Mouse (Mus musculus): Measurements from ENCODE around the gene Rell1.

The Rell1 gene

DNA sequence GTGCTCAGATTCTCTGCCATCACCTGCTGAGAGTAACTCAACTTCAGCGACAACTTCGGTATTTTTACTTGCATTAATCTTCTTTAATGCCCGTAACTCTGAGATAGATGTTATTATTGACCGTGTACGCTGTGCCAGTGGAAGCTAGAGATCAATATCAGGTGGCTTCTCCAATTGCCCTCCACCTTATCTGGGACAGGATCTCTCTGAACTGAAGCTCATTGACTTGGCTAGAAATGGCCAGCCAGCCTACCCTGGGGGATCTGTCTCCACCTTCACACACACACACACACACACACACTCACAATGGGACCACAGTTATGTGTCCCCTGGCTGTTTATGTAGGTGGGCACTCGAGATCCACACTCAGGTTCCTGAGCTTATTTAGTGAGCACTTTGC is 16.7 kb downstream of the Rell1 start:
- DNase-seq (ENCODE audit: low read depth), result no peak

GRCm38 (mm10) chr5:63951421-63951911 is 17.2 kb downstream of the Rell1 start:
- no peak for DNase-seq (ENCODE audit: low read depth)

DNA sequence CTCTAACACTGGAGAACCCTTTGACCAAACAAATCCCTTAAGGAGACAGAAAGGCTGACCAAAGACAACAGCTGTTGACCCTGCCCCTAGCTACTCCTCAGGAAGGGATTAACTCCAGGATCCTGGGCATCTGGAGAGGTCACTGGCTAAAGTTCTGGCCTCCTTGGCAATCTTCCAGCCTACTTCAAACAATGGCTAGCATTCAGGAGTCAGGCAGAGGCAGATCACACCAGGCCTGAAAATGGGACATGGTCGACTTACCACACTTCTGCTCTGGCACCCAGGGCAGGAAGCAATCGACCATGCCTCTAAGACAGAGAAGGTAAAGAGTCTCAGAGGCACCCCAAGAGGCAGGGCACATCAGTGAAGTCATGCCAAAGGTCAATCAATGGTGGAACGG is 19.5 kb downstream of the Rell1 start:
- no peak for DNase-seq (ENCODE audit: low read depth)

GRCm38 (mm10) chr5:63947526-63947925 is 21.2 kb downstream of the Rell1 start:
- no peak for DNase-seq (ENCODE audit: low read depth)

DNA sequence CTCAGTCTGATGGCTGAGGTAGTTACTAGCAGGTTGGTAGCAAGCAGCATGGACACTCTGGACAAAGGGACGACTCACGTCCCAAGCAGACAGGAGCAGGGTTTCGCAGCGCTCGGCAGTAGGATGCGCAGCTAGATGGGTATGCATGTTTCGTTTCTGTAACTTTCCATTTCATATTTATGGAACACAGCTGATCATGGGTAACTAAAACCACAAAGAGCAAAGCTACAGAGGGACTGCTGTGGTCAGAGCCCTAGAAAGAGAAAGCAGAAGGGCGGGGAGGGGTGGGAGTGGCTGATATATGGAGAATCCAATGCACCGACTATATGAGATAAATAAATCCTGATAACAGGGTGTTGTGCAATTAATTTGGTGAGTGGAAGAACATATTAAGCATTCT is 25.4 kb downstream of the Rell1 start:
- peak; percentile 29 for DNase-seq (ENCODE audit: low read depth)

GRCm38 (mm10) chr5:63941891-63942290 is 26.8 kb downstream of the Rell1 start:
- DNase-seq (ENCODE audit: low read depth), result no peak

GRCm38 (mm10) chr5:63938575-63938974 is 30.1 kb downstream of the Rell1 start:
- peak; percentile 14 for DNase-seq (ENCODE audit: low read depth)

GRCm38 (mm10) chr5:63936740-63937139 is 32.0 kb downstream of the Rell1 start:
- DNase-seq (ENCODE audit: low read depth), result no peak

DNA sequence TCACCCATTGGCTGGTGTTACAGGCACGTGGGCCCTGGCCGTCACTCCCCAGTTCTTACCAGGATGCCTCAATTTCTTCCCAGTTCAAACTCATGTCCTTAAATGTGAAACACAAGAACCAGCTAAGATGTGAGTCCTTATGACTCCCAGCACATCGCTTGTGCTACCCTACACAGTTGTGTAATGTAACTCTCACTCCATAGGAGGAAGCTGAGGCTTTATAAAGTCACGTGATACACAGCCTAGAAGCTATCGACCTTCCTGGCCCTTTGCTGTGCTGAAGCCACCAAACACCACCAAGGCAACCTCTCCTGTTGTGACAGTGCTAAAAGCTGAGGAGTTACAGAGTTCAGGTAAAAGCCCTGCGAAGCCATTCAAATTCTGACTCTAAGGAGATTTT is 33.1 kb downstream of the Rell1 start:
- no peak for DNase-seq (ENCODE audit: low read depth)

DNA sequence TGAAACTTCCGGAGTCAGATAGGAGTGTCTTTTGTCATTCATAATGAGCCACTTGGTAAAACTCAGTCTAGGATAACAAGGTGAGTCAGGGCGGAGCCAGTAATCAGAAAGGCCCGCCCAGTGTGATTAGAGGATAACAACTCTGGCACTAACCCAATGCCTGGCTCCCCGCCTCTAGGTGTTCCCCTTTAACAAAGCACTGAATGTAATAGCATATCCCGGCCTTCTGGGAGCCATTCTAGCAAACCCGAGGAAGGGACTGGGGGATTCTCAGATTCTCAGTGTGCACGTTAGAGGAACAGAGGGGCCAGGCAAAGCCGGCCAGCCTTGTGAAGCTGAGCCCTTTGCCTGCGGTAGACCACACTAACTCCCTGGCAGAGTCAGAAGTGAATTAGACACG is 35.9 kb downstream of the Rell1 start:
- no peak for DNase-seq (ENCODE audit: low read depth)

- DNase-seq (ENCODE audit: low read depth), result no peak
These were observed 37.8 kb downstream of the Rell1 start for GRCm38 (mm10) chr5:63930824-63931358.

- no peak for DNase-seq (ENCODE audit: low read depth)
These were observed 43.6 kb downstream of the Rell1 start for GRCm38 (mm10) chr5:63925035-63925628.

DNA sequence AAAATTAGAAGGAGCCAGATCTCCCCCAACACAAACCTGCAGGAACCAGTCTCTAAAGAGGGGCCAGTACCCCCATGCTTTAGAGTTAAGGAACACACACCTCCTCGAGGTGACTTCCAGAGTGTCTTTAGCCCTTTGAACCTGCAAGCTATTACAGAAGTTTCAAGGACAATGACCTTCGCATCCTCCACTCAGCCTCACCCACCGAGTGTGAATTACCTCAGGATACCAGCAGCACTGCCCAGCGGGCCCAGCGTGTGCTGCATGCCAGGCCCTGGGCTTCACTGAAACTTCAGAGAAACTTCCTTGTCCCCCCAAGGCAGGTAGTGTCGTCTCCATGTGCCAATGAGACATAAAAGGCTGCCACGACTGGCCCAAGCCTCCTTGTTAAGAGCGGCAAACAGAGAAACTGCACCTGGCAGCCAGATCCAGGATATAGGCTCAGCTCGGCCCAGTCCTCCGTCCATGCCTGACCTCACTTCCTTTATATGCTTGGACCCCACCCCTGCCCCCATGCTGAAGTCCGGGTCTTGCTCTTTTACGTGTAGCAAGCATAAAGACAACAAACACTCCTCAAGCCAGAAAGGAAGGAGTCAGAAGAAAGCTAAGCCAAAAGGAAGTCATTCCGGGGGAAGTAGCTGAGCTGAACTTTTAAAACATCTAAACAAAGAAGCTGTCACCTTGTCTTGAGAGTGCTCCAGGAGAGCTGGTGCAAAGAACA is 45.2 kb downstream of the Rell1 start:
- DNase-seq (ENCODE audit: low read depth), result no peak

DNA sequence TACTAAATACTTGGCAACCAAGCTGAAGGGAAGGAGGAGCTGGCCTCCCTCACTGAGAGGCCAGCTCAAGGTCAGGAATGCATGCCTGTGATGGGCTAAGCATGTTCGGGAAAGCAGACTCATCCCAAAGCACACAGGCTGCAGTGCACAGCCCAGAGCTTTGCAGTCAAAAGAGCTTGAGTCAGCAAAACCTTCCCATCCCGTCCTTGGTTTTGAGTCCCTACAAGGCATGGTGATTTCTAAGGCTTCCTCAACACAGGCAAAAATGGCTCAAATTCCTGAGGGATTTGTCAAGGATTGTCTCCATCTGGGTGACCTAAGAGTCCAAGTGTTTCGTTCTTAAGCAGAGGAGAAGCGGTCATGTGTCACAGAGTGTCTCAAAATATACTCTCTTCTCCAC is 50.5 kb downstream of the Rell1 start:
- no peak for DNase-seq (ENCODE audit: low read depth)

GRCm38 (mm10) chr5:63916457-63917139 is 52.1 kb downstream of the Rell1 start:
- DNase-seq (ENCODE audit: low read depth), result no peak

- no peak for DNase-seq (ENCODE audit: low read depth)
These were observed 53.8 kb downstream of the Rell1 start for GRCm38 (mm10) chr5:63914896-63915295.

GRCm38 (mm10) chr5:63910171-63910960 is 58.3 kb downstream of the Rell1 start:
- DNase-seq (ENCODE audit: low read depth), result no peak

GRCm38 (mm10) chr5:63907513-63907912 is 61.2 kb downstream of the Rell1 start:
- no peak for DNase-seq (ENCODE audit: low read depth)

DNA sequence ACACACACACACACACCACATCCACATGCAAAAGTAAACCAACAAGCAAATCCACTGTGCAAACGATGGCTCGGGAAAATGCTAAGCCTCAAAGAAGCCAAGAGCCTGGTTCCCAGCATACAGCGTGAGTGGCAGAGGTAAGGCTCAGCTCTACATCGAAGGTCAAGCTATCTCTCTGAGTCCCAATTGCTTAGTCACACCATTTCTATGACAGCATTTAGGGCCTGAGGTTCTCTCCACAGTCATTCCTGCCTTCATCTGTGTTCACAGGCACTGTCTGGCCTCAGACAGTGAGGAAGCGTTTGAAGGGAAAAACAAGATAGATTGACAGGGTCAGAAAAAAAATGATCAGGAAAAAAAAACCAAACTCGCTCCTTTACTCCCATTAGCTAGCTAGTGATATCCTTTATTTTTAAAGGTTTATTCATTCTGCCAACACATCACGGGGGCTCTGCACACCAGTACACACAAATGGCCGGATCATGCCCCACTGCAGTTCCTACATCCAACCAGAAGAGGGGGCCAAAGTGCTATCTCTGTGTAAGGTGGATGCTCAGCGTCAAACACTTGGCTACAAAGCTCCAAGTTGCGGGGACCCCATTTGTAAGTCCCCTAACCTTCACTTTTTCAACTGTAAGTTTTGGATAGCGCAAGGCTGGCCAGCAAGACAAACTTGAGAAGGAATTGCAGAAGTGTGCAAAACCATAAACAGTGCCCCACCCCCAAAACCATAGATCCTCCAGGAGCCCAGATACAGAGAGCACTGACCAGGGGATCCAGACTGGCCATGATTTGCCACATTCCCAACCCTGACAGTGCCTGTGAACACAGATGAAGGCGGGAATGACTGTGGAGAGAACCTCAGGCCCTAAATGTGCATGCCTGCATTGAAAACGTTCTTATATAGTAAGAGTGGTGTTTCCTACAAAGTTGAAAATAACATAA is 62.3 kb downstream of the Rell1 start:
- DNase-seq (ENCODE audit: low read depth), result peak; percentile 90

- no peak for DNase-seq (ENCODE audit: low read depth)
These were observed 65.4 kb downstream of the Rell1 start for GRCm38 (mm10) chr5:63903329-63903728.

GRCm38 (mm10) chr5:63897820-63898110 is 70.9 kb downstream of the Rell1 start:
- DNase-seq (ENCODE audit: low read depth), result no peak

All from induced T-regulatory cell, adult 2 months (primary cell).